Mouse (Mus musculus) E14TG2a.4 (cell line): ENCODE measurements around the gene Atp2a1.

Experiments used
- CTCF ChIP-seq: conservative IDR thresholded peaks from 2 replicates; pipeline ENCODE4 v1.5.1; 2014; ENCODE audit warnings: low read length
- NANOG ChIP-seq: IDR thresholded peaks from 2 replicates; pipeline ENCODE4 v1.6.1; 2014; ENCODE audit warnings: borderline replicate concordance, low read length, mixed read lengths

GRCm38 (mm10) chr7:126473470-126474086 is 10.7 kb upstream of the Atp2a1 start:
- TF ChIP-seq CTCF (no peak), NANOG (no peak)
